Mouse (Mus musculus) ES-E14 (cell line): ENCODE results near the gene Gm10721.
"Not testable (repeated sequence)": the region's sequence is repeated elsewhere in the genome, so short reads cannot be mapped to it uniquely, and the experiment has no call there.

Experiments
- HCFC1 ChIP-seq: IDR thresholded peaks from 2 replicates; pipeline ENCODE4 v1.6.1; 2012; ENCODE audit warnings: low read length, inconsistent platforms, borderline replicate concordance; ENCODE audit not compliant: insufficient read depth
- MAFK ChIP-seq: IDR thresholded peaks from 2 replicates; pipeline ENCODE4 v1.6.1; 2014; ENCODE audit warnings: mild to moderate bottlenecking, low read depth, low read length, inconsistent platforms; ENCODE audit not compliant: insufficient read depth
- ZC3H11A ChIP-seq: IDR thresholded peaks from 2 replicates; pipeline ENCODE4 v1.6.1; 2012; ENCODE audit warnings: low read depth, mild to moderate bottlenecking, inconsistent platforms, low read length, borderline replicate concordance
- ZNF384 ChIP-seq: IDR thresholded peaks from 2 replicates; pipeline ENCODE4 v1.6.1; 2012; ENCODE audit warnings: low read depth, low read length, inconsistent platforms

- not testable (repeated sequence) for TF ChIP-seq MAFK, ZC3H11A, HCFC1, ZNF384
These were observed 4.2 kb downstream of the Gm10721 start, which contains the start of gene Gm10719 for GRCm38 (mm10) chr9:3017108-3017507.
